In genomic region chr15:23486306-23486705, GRCm38 (mm10) we compare ENCODE assay signal across 9 mouse cellular contexts.
DNase-seq lines count a peak whose midpoint lies in the region; ATAC-seq and TF ChIP-seq lines count a peak whose summit lies in the region.
"Had no signal": no experiment of that assay in that cellular context is flagged by ENCODE, and none has a peak within 500 bp of the region (broad histone marks: within the 10 kb centered on the region; RNA-seq: fewer than 3 reads in every experiment).

No protein-coding gene starts in this region.

- H3K4me3 ChIP-seq in kidney, adult 2 months (ENCODE audit: insufficient read depth, low read depth, low read length) = no peak overlapping the region
- no peak overlapping the region for H3K4me3 ChIP-seq in heart, embryonic 11.5 days (ENCODE audit: low read depth, low read length)
- H3K4me3 ChIP-seq: heart, embryonic 15.5 days; myocyte had no signal

- 39% methylated on average over 1 of the region's 1 CpGs for WGBS in kidney, adult 2 months
- WGBS in heart, embryonic 11.5 days (ENCODE audit: insufficient replicate concordance) = 44% methylated on average over 1 of the region's 1 CpGs

- H3K4me2 ChIP-seq in heart, embryonic 11.5 days = no peak overlapping the region
- H3K4me2 ChIP-seq: heart, embryonic 15.5 days had no signal

- no peaks in the 10 kb centered on the region for H3K36me3 ChIP-seq in kidney, adult 2 months (ENCODE audit: control insufficient read depth, insufficient read depth, low read length)
- no peaks in the 10 kb centered on the region for H3K36me3 ChIP-seq in heart, embryonic 11.5 days (ENCODE audit: control insufficient read depth, insufficient read depth, low read length)
- H3K36me3 ChIP-seq: heart, embryonic 15.5 days had no signal

- no peaks in the 10 kb centered on the region for H3K4me1 ChIP-seq in kidney, adult 2 months (ENCODE audit: control insufficient read depth, insufficient read depth, low read length)
- no peaks in the 10 kb centered on the region for H3K4me1 ChIP-seq in heart, embryonic 11.5 days (ENCODE audit: control insufficient read depth, insufficient read depth, low read length)
- H3K4me1 ChIP-seq: heart, embryonic 15.5 days had no signal

- no peak for TF ChIP-seq POLR2A in kidney, adult 2 months (IDR thresholded peaks at IDR 0.05; ENCODE audit: low read depth, low read length)

- H3K9me3 ChIP-seq in heart, embryonic 11.5 days (replicated peaks; ENCODE audit: control insufficient read depth, low read length) = no peaks in the 10 kb centered on the region
- H3K9me3 ChIP-seq: heart, embryonic 15.5 days had no signal

- H3K9ac ChIP-seq in heart, embryonic 11.5 days (ENCODE audit: low read depth, low read length) = no peak overlapping the region
- H3K9ac ChIP-seq: heart, embryonic 15.5 days had no signal

- no peak overlapping the region for H3K27ac ChIP-seq in kidney, adult 2 months (ENCODE audit: insufficient read depth, low read depth, low read length)
- H3K27ac ChIP-seq in heart, embryonic 11.5 days (ENCODE audit: low read depth, low read length) = no peak overlapping the region
- H3K27ac ChIP-seq: heart, embryonic 15.5 days had no signal

- no peaks in the 10 kb centered on the region for H3K27me3 ChIP-seq in kidney, adult 2 months (replicated peaks; ENCODE audit: control insufficient read depth, insufficient read depth, low read length)
- no peaks in the 10 kb centered on the region for H3K27me3 ChIP-seq in heart, embryonic 11.5 days (ENCODE audit: control insufficient read depth, insufficient read depth, low read length)
- H3K27me3 ChIP-seq: heart, embryonic 15.5 days had no signal

- DNase-seq in kidney, adult 2 months = peak; percentile 29
- DNase-seq in kidney, adult 18-20 months = no peak
- peak; percentile 6 for DNase-seq in urinary bladder, postnatal 25 days (ENCODE audit: low spot score)
- DNase-seq in urinary bladder, postnatal 36 days (ENCODE audit: low spot score in 2 of 2) = no peak
- peak; percentile 1 for DNase-seq in c-Kit-positive CD71-positive TER-119-negative erythroid progenitor cells, embryonic 14.5 days (ENCODE audit: low read depth)
- no peak for DNase-seq in urinary bladder, postnatal 4 days (ENCODE audit: low spot score in 2 of 2)

- no peak for ATAC-seq in heart, embryonic 11.5 days (replicated peaks; ENCODE audit: insufficient number of reproducible peaks, low FRiP score, low TSS enrichment)

- no peak for TF ChIP-seq CTCF in kidney, adult 2 months (conservative IDR thresholded peaks at IDR 0.05; ENCODE audit: insufficient read depth, insufficient read length, low read depth, low read length)

Comparison
In these comparisons a context has a peak if more than half of its experiments do, and no peak if none do; other contexts are left out.
1. DNase-seq: peak in kidney, adult 2 months (single experiment), urinary bladder, postnatal 25 days (single experiment) and c-Kit-positive CD71-positive TER-119-negative erythroid progenitor cells, embryonic 14.5 days (single experiment); none in kidney, adult 18-20 months (single experiment), urinary bladder, postnatal 36 days (0 of 2) and urinary bladder, postnatal 4 days (0 of 2).